Mouse (Mus musculus): ENCODE data around the gene Sectm1a.

GRCm38 (mm10) chr11:121056536-121057236, 24.3 kb downstream of the Sectm1a start:
- TF ChIP-seq POLR2A (IDR thresholded peaks at IDR 0.05; ENCODE audit: extremely low read depth, insufficient read depth, low read length) (no peak), CTCF (IDR thresholded peaks at IDR 0.05; ENCODE audit: low read depth, low read length) (no peak)
